Mouse (Mus musculus) E14TG2a.4 (cell line): Measurements from ENCODE around the gene Nek8.

ENCODE experiments used
- CTCF ChIP-seq: conservative IDR thresholded peaks from 2 replicates; pipeline ENCODE4 v1.5.1; 2014; ENCODE audit warnings: low read length
- POU5F1 ChIP-seq: IDR thresholded peaks from 2 replicates; pipeline ENCODE4 v1.6.1; 2014; ENCODE audit warnings: low read length, borderline replicate concordance

GRCm38 (mm10) chr11:78211513-78211912, 35.0 kb upstream of the Nek8 start:
- no peak for TF ChIP-seq CTCF
- no peak for TF ChIP-seq POU5F1
